8 mouse cellular contexts compared by ENCODE assay signal in the genomic region with DNA sequence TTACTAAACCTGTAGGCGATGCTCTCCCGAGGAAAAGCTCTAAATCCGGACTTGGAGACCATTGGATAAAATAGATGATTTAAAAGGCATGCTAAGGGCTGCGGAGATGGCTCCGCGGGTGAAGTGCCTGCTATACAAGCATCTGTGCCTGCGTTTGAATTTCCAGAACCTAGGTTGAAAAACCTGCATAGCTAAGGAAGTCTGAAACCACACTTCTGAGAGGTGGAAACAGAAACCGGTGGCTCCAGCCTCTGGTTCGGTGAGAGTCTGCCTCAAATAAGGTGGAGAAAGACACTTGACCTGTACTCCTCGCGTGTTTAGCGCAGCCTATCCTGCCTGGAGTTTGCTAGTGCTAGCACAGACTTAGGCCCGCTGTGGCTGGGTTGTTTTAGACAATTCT. TPM values are rescaled to one million over a fixed set of nuclear protein-coding genes. Genes with fewer than 3 reads are reported as not detected.
DNase-seq lines count a peak whose midpoint lies in the region; ATAC-seq and TF ChIP-seq lines count a peak whose summit lies in the region.

No protein-coding gene starts in this region.

- ATAC-seq in CD4-positive, CD25-positive, alpha-beta regulatory T cell, adult 4 months, result peak; percentile 34
- no peak for ATAC-seq in heart, postnatal 0 days (ENCODE audit: insufficient read depth, low read depth)
- ATAC-seq in megakaryocyte-erythroid progenitor cell, adult 5-6 weeks (replicated peaks; ENCODE audit: low FRiP score, low TSS enrichment, poor library complexity, severe bottlenecking), result peak; percentile 31; the same call in 1 of the 2 replicates

- 1% methylated on average over 13 of the region's 13 CpGs for WGBS in heart, postnatal 0 days

- no peak for TF ChIP-seq EP300 in heart, postnatal 0 days (IDR thresholded peaks at IDR 0.05; ENCODE audit: low read depth)

- H3K36me3 ChIP-seq in heart, postnatal 0 days (replicated peaks; ENCODE audit: control insufficient read depth, insufficient read depth, low read length), result no peaks in the 10 kb centered on the region

- TF ChIP-seq CTCF in heart, postnatal 0 days (IDR thresholded peaks at IDR 0.05; ENCODE audit: low read depth), result no peak

- H3K27me3 ChIP-seq in heart, postnatal 0 days (ENCODE audit: control insufficient read depth, insufficient read depth, low read length), result no peaks in the 10 kb centered on the region

- DNase-seq in adrenal gland, adult 2 months, result peak; percentile 23
- no peak for DNase-seq in adrenal gland, postnatal 4 days (ENCODE audit: low spot score in 2 of 2)
- DNase-seq in cerebellum, postnatal 10 days, result peak; percentile 8 to 31
- DNase-seq in heart, postnatal 0 days (ENCODE audit: low spot score), result peak; percentile 9
- peak; percentile 22 to 24 for DNase-seq in layer of hippocampus, postnatal 14 days (ENCODE audit: low spot score in 2 of 2)
- peak; percentile 24 for DNase-seq in telencephalon, adult 2 months (ENCODE audit: low read depth, low spot score)

- H3K4me2 ChIP-seq in heart, postnatal 0 days (ENCODE audit: low read depth, low read length), result peak overlapping the region; percentile 72

- no peaks in the 10 kb centered on the region for H3K9me3 ChIP-seq in heart, postnatal 0 days (replicated peaks; ENCODE audit: control insufficient read depth, low read length)

- peak overlapping the region; percentile 81 for H3K9ac ChIP-seq in heart, postnatal 0 days (replicated peaks; ENCODE audit: low read depth, low read length)

- peak overlapping the region; percentile 82 for H3K4me3 ChIP-seq in heart, postnatal 0 days (ENCODE audit: low read depth, low read length)

- peaks cover 22% of the 10 kb centered on the region for H3K4me1 ChIP-seq in heart, postnatal 0 days (ENCODE audit: control insufficient read depth, insufficient read depth)

- peak overlapping the region; percentile 81 for H3K27ac ChIP-seq in heart, postnatal 0 days (ENCODE audit: low read depth)

RNA-seq across cellular contexts. Expression of gene Rars2, which starts 0.5 kb away (rescaled TPM):
- 10 to 100 TPM; 35.8 to 36.5 TPM for total RNA-seq in adrenal gland, adult 2 months (2021)
- polyA plus RNA-seq in adrenal gland, adult 2 months (2012; rRNA removed), result 3.3 and 3.9 TPM in 2 replicates
- total RNA-seq in adrenal gland, postnatal 4 days (2021), result 10 to 100 TPM; 40.0 to 48.6 TPM
- polyA plus RNA-seq in CD4-positive, CD25-positive, alpha-beta regulatory T cell, adult 4 months (2017; shearing (Covaris generic)), result 10 to 100 TPM; 45.6 to 59.2 TPM
- total RNA-seq in heart, postnatal 0 days (2014; rRNA removed; ENCODE audit: low replicate concordance), result 19.4 and 93.2 TPM in 2 replicates
- 49.7 and 51.2 TPM in 2 replicates for polyA plus RNA-seq in heart, postnatal 0 days (2015; fragmentation: Nextera tagmentation; extraction: Ambion mirVana)
- total RNA-seq in layer of hippocampus, postnatal 14 days (2021), result 10 to 100 TPM; 28.5 to 29.9 TPM
- 32.4 and 39.2 TPM in 2 replicates for total RNA-seq in megakaryocyte-erythroid progenitor cell, adult 5-6 weeks (2014; fragmentation: Nextera tagmentation)
- 53.6 and 66.6 TPM in 2 replicates for total RNA-seq in megakaryocyte-erythroid progenitor cell, adult 5-6 weeks (2017)

RNA-seq across cellular contexts. Expression of gene Orc3, which starts 0.6 kb away (rescaled TPM):
- 10 to 100 TPM; 55.7 to 58.1 TPM for total RNA-seq in adrenal gland, adult 2 months (2021)
- 5.3 and 8.2 TPM in 2 replicates for polyA plus RNA-seq in adrenal gland, adult 2 months (2012; rRNA removed)
- total RNA-seq in adrenal gland, postnatal 4 days (2021), result 10 to 100 TPM; 83.4 to 84.8 TPM
- polyA plus RNA-seq in CD4-positive, CD25-positive, alpha-beta regulatory T cell, adult 4 months (2017; shearing (Covaris generic)), result 100 to 1,000 TPM; 101 to 113 TPM
- total RNA-seq in heart, postnatal 0 days (2014; rRNA removed; ENCODE audit: low replicate concordance), result 41.0 and 47.8 TPM in 2 replicates
- polyA plus RNA-seq in heart, postnatal 0 days (2015; fragmentation: Nextera tagmentation; extraction: Ambion mirVana), result 50.0 and 51.4 TPM in 2 replicates
- total RNA-seq in layer of hippocampus, postnatal 14 days (2021), result 10 to 100 TPM; 50.4 to 55.8 TPM
- total RNA-seq in megakaryocyte-erythroid progenitor cell, adult 5-6 weeks (2014; fragmentation: Nextera tagmentation), result 110 and 116 TPM in 2 replicates
- 106 and 107 TPM in 2 replicates for total RNA-seq in megakaryocyte-erythroid progenitor cell, adult 5-6 weeks (2017)

Comparison
In these comparisons a context has a peak if more than half of its experiments do, and no peak if none do; other contexts are left out.
1. DNase-seq: peak in adrenal gland, adult 2 months (single experiment), cerebellum, postnatal 10 days (2 of 2), heart, postnatal 0 days (single experiment), layer of hippocampus, postnatal 14 days (2 of 2) and telencephalon, adult 2 months (single experiment); none in adrenal gland, postnatal 4 days (0 of 2).